Mouse (Mus musculus) MEL (cell line): ENCODE measurements at regions not wholly inside any gene's neighbourhood (a gene's known extent, or its start where the extent isn't known, plus 50 kb on each side); places are given as distances from the start of the nearest gene placed in this dataset.

ENCODE experiments used
- DNase-seq: peaks from one replicate; pipeline ENCODE4 v3.0.0; 2011; ENCODE audit warnings: low read depth, low spot score
- H3K27ac ChIP-seq: 2 replicates; pipeline ENCODE4 v1.5.1; 2012; ENCODE audit warnings: low read depth, mild to moderate bottlenecking, control low read depth, low read length, moderate library complexity; ENCODE audit not compliant: control insufficient read depth
- H3K27me3 ChIP-seq, 2 experiments: fragments of 150-350 bp in 1 of 2; sonication (generic) in 1 of 2; 2 replicates each; pipeline ENCODE4 v1.6.1; 2012; ENCODE audit warnings: low read length in 2 of 2, mild to moderate bottlenecking in 2 of 2, improper control_type of control experiment in 1 of 2, moderate library complexity in 1 of 2; ENCODE audit not compliant: insufficient read depth in 2 of 2, control insufficient read depth in 1 of 2
- H3K36me3 ChIP-seq, 2 experiments: 2 replicates each; pipeline ENCODE4 v1.6.1; 2012 to 2014; ENCODE audit warnings: low read length in 2 of 2, improper control_type of control experiment in 1 of 2, inconsistent platforms in 1 of 2, mild to moderate bottlenecking in 1 of 2; ENCODE audit not compliant: insufficient read depth in 2 of 2, control insufficient read depth in 1 of 2
- H3K4me1 ChIP-seq, 2 experiments: fragments of 150-350 bp in 1 of 2; sonication (generic) in 1 of 2; 2 replicates each; pipeline ENCODE4 v1.6.1; 2012; ENCODE audit warnings: low read length in 2 of 2, improper control_type of control experiment in 1 of 2, mild to moderate bottlenecking in 1 of 2; ENCODE audit not compliant: insufficient read depth in 2 of 2, control insufficient read depth in 1 of 2
- H3K4me3 ChIP-seq, 2 experiments: fragments of 150-350 bp in 1 of 2; sonication (generic) in 1 of 2; 2 replicates each; pipeline ENCODE4 v1.5.1; 2012; ENCODE audit warnings: low read depth in 2 of 2, low read length in 2 of 2, mild to moderate bottlenecking in 2 of 2, moderate library complexity in 2 of 2, control low read depth in 1 of 2, improper control_type of control experiment in 1 of 2; ENCODE audit not compliant: control insufficient read depth in 1 of 2, insufficient read depth in 1 of 2
- H3K79me2 ChIP-seq: 2 replicates; pipeline ENCODE4 v1.6.1; 2012; ENCODE audit warnings: mild to moderate bottlenecking, low read length, moderate library complexity; ENCODE audit not compliant: control insufficient read depth, poor library complexity, insufficient read depth
- H3K9ac ChIP-seq: 2 replicates; pipeline ENCODE4 v1.6.1; 2012; ENCODE audit warnings: low read depth, mild to moderate bottlenecking, control low read depth, low read length, moderate library complexity; ENCODE audit not compliant: control insufficient read depth, poor library complexity, severe bottlenecking
- H3K9me3 ChIP-seq: fragments of 150-350 bp; sonication (generic); replicated peaks from 2 replicates; pipeline ENCODE4 v1.6.1; 2012; ENCODE audit warnings: mild to moderate bottlenecking, low read length, improper control_type of control experiment, moderate library complexity; ENCODE audit not compliant: insufficient read depth
- CHD2 ChIP-seq: IDR thresholded peaks from 2 replicates; pipeline ENCODE4 v1.6.1; 2011; ENCODE audit warnings: low read length, improper control_type of control experiment
- ELF1 ChIP-seq: IDR thresholded peaks from 2 replicates; pipeline ENCODE4 v1.6.1; 2014; ENCODE audit warnings: low read depth, mild to moderate bottlenecking, inconsistent platforms, low read length, improper control_type of control experiment, moderate library complexity
- GABPA ChIP-seq: IDR thresholded peaks from 2 replicates; pipeline ENCODE4 v1.6.1; 2012; ENCODE audit warnings: low read depth, mild to moderate bottlenecking, inconsistent platforms, low read length, improper control_type of control experiment, moderate library complexity
- JUND ChIP-seq: IDR thresholded peaks from 2 replicates; pipeline ENCODE4 v1.6.1; 2011; ENCODE audit warnings: low read depth, mild to moderate bottlenecking, improper control_type of control experiment, low read length
- KAT2A ChIP-seq: conservative IDR thresholded peaks from 2 replicates; pipeline ENCODE4 v1.6.1; 2012; ENCODE audit warnings: low read depth, low read length, improper control_type of control experiment, inconsistent platforms
- MAX ChIP-seq: IDR thresholded peaks from 2 replicates; pipeline ENCODE4 v1.6.1; 2011; ENCODE audit warnings: low read length, improper control_type of control experiment
- MEF2A ChIP-seq: IDR thresholded peaks from 2 replicates; pipeline ENCODE4 v1.6.1; 2014; ENCODE audit warnings: low read depth, mild to moderate bottlenecking, inconsistent platforms, low read length, improper control_type of control experiment; ENCODE audit not compliant: poor library complexity, insufficient replicate concordance, severe bottlenecking; ENCODE audit errors: extremely low read depth
- NELFE ChIP-seq: IDR thresholded peaks from 2 replicates; pipeline ENCODE4 v1.6.1; 2011; ENCODE audit warnings: low read depth, low read length, improper control_type of control experiment
- NRF1 ChIP-seq: IDR thresholded peaks from 2 replicates; pipeline ENCODE4 v1.6.1; 2014; ENCODE audit warnings: low read depth, mild to moderate bottlenecking, inconsistent platforms, low read length, improper control_type of control experiment, moderate library complexity; ENCODE audit not compliant: poor library complexity, insufficient read depth, severe bottlenecking
- POLR2A ChIP-seq, 2 experiments: IDR thresholded peaks; 2 replicates each; pipeline ENCODE4 v1.6.1; 2011 to 2012; ENCODE audit warnings: low read length in 2 of 2, mild to moderate bottlenecking in 2 of 2, control low read depth in 1 of 2, improper control_type of control experiment in 1 of 2, low read depth in 1 of 2, moderate library complexity in 1 of 2; ENCODE audit not compliant: control insufficient read depth in 1 of 2, insufficient read depth in 1 of 2, poor library complexity in 1 of 2
- POLR2AphosphoS5 ChIP-seq: IDR thresholded peaks from 2 replicates; pipeline ENCODE4 v1.6.1; 2012; ENCODE audit warnings: low read depth, borderline replicate concordance, mild to moderate bottlenecking, inconsistent platforms, low read length, moderate library complexity, mixed read lengths
- RAD21 ChIP-seq: IDR thresholded peaks from 2 replicates; pipeline ENCODE4 v1.6.1; 2011; ENCODE audit warnings: mild to moderate bottlenecking, low read depth, low read length, improper control_type of control experiment
- SIN3A ChIP-seq: IDR thresholded peaks from 2 replicates; pipeline ENCODE4 v1.6.1; 2012; ENCODE audit warnings: low read length, improper control_type of control experiment, inconsistent platforms
- TAL1 ChIP-seq: IDR thresholded peaks from 2 replicates; pipeline ENCODE4 v1.6.1; 2012; ENCODE audit warnings: mild to moderate bottlenecking, inconsistent platforms, low read length, moderate library complexity, mixed read lengths
- TBP ChIP-seq: IDR thresholded peaks from 2 replicates; pipeline ENCODE4 v1.8.0; 2011; ENCODE audit warnings: low read depth, low read length, improper control_type of control experiment
- TCF12 ChIP-seq: IDR thresholded peaks from 2 replicates; pipeline ENCODE4 v1.6.1; 2014; ENCODE audit warnings: low read depth, mild to moderate bottlenecking, inconsistent platforms, low read length, improper control_type of control experiment, moderate library complexity
- ZC3H11A ChIP-seq: IDR thresholded peaks from 2 replicates; pipeline ENCODE4 v1.6.1; 2012; ENCODE audit warnings: low read depth, mild to moderate bottlenecking, inconsistent platforms, low read length, improper control_type of control experiment
- ZKSCAN1 ChIP-seq: IDR thresholded peaks from 2 replicates; pipeline ENCODE4 v1.6.1; 2012; ENCODE audit warnings: low read depth, mild to moderate bottlenecking, inconsistent platforms, low read length, improper control_type of control experiment, moderate library complexity
- ZMIZ1 ChIP-seq: IDR thresholded peaks from 2 replicates; pipeline ENCODE4 v1.6.1; 2012; ENCODE audit warnings: low read depth, mild to moderate bottlenecking, inconsistent platforms, low read length, improper control_type of control experiment, moderate library complexity
- ZNF384 ChIP-seq: IDR thresholded peaks from 2 replicates; pipeline ENCODE4 v1.6.1; 2012; ENCODE audit warnings: low read depth, mild to moderate bottlenecking, inconsistent platforms, low read length, improper control_type of control experiment

DNA sequence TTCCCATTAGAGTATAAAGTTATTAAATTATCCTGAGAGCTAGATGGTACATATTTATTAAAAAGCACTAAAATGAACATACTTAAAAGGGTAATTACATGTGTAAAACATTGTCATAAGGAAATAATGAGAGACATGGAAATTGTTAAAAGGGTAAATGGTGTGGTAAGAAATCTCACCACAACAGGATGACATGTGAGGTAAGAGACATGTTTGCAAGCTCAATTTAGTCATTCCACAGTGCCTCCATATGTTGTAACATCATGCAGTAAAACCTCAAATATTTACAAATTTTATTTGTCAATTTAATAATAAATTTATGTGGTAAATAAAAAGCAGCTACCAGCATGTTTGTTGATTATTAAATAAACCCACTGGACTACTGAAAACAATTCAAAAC is 355.4 kb downstream of the 4930474N05Rik start (continued):
- TF ChIP-seq MEF2A, result no peak
- no peak for TF ChIP-seq ZNF384
- TF ChIP-seq ELF1, result no peak
- no peak for TF ChIP-seq POLR2AphosphoS5

DNA sequence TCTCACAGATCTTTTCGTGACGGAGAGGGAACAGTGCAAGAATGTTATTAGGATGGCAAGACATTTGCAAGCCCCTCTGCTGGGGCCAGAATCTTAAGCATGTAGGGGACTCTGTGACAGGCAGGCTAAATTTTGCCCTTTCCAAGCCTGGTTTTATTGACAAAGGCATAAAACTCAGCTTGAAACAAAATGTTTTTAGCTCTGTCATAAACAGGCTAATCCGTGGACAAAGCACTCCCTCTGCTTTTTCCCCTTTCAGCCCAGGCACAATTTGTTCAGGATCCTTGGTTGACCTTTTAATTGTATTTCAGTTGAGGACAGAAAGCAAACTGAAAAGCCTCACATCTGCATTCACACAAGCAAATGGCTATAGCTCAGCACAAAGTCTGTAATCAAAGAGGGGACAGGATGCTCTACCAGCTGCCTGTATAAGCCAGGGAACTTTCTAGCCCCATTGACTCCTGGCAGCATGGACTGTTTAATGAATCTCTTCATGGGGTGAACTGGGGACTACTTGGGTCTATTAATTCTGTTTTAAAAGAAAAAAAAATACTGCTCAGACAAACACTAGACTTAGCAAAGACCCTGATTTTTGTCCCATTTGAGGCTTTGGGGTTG is 320.0 kb downstream of the 4930474N05Rik start:
- TF ChIP-seq TAL1 (no peak), RAD21 (no peak), TCF12 (no peak), POLR2AphosphoS5 (no peak), KAT2A (no peak)
- Histone ChIP-seq H3K27ac (no peak overlapping the region), H3K4me3 (no peak overlapping the region)

DNA sequence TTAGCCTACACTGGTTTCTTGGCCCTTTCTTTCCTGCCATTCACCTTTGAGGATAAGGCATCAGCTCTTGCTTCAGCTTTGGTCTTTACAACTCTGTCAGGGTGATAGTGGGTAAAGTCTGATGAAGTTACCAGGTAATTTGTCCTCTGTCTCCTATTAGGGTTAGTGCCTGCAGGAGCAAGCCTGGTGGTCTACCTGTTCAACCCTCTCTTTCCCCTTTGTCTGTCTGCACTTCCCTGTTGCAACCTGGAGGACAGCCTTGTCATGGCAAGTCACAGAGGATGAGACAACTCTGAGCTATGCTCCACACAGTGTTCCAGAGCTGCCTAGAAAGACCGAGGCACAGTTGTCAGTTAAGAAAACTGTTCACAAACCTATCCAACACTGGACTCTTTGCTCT is 319.5 kb downstream of the 4930474N05Rik start:
- Histone ChIP-seq H3K9ac (no peak overlapping the region), H3K4me1 (no peaks in the 10 kb centered on the region), H3K36me3 (no peaks in the 10 kb centered on the region), H3K79me2 (no peaks in the 10 kb centered on the region), H3K4me3 (no peak overlapping the region), H3K27ac (no peak overlapping the region), H3K9me3 (no peaks in the 10 kb centered on the region), H3K27me3 (no peaks in the 10 kb centered on the region)
- DNase-seq, result no peak
- no peak for TF ChIP-seq GABPA
- no peak for TF ChIP-seq MAX
- TF ChIP-seq NRF1, result no peak
- TF ChIP-seq POLR2AphosphoS5, result no peak
- TF ChIP-seq NELFE, result no peak
- TF ChIP-seq SIN3A, result no peak
- TF ChIP-seq ZKSCAN1, result no peak
- TF ChIP-seq ZMIZ1, result no peak
- TF ChIP-seq RAD21, result no peak
- no peak for TF ChIP-seq ZC3H11A
- no peak for TF ChIP-seq TBP
- TF ChIP-seq CHD2, result no peak
- TF ChIP-seq JUND, result no peak
- no peak for TF ChIP-seq POLR2A (IDR thresholded peaks at IDR 0.05; ENCODE audit: control insufficient read depth in 1 of 2, insufficient read depth in 1 of 2, low read depth in 1 of 2, low read length in 2 of 2, poor library complexity in 1 of 2)

More for the DNA sequence above, 320.0 kb downstream of the 4930474N05Rik start:
- H3K9ac ChIP-seq, result no peak overlapping the region
- no peak for DNase-seq
- H3K9me3 ChIP-seq, result no peaks in the 10 kb centered on the region
- H3K79me2 ChIP-seq, result no peaks in the 10 kb centered on the region
- H3K27me3 ChIP-seq, result no peaks in the 10 kb centered on the region
- no peaks in the 10 kb centered on the region for H3K4me1 ChIP-seq
- no peaks in the 10 kb centered on the region for H3K36me3 ChIP-seq
